Mouse (Mus musculus): ENCODE results near the gene Ppp1r14a. TPM values are rescaled to one million over a fixed set of nuclear protein-coding genes. Genes with fewer than 3 reads are reported as not detected.

Ppp1r14a gene
- polyA plus RNA-seq (2012; rRNA removed): 21.3 and 30.8 TPM in 2 replicates

- no peak for DNase-seq (ENCODE audit: low read depth)
Measured at GRCm38 (mm10) chr7:29288942-29289638, at the start of gene Ppp1r14a. Gene Ppp1r14a, plus strand, starts transcription at chr7:29289308.

DNA sequence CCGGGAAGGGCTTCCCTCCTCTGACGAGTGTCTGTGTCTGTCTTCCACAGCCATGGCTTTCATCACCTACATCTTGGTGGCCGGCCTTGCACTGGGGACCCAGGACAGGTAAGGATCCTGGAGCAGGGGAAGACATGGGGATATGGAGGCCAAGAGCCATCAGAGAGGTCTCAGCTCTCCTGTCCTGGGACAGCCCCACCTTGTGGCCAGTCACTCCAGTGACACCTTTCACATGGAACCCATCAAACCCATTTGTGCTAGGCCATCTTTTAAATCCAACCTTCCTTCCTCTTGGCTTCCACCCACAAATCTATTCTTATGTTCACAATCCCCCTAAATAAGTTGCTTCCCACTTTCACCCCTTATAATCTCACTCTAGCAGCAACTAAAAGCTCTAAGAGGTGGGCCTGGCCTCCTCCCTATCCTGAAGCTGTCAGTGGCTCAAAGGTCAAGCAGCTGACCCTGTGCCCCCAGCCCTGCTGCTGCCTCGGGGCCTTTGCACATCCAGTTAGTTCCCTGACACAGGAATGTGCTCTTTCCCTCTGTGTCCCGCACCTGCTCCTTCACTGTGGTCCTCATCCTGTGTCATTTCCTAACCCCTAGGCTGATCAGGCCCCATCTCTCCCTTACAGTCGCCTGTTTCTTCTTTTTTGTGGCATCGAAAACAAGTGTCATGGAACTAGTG lies 44.2 kb upstream of the Ppp1r14a start:
- DNase-seq (ENCODE audit: low read depth): no peak

DNA sequence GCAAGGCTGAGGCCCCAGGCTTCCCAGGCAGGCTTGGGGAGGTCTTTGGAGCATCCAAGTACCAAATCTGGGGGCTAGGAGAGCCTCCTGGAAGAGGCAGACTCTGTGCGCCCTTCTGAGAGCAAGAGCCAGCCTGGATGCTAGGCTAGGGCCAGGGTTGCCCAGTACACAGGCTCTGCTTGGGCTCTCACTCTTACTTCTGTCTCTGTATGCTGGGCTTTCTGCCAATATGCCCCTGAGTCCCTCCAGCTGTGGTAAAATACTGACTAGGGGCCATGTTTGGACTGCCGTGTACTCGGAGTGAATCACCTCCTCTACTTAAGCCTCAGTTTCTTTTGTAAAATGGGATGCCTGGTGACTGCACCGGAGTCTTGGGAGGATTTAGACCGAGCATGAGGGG lies 43.1 kb upstream of the Ppp1r14a start:
- no peak for DNase-seq (ENCODE audit: low read depth)

DNA sequence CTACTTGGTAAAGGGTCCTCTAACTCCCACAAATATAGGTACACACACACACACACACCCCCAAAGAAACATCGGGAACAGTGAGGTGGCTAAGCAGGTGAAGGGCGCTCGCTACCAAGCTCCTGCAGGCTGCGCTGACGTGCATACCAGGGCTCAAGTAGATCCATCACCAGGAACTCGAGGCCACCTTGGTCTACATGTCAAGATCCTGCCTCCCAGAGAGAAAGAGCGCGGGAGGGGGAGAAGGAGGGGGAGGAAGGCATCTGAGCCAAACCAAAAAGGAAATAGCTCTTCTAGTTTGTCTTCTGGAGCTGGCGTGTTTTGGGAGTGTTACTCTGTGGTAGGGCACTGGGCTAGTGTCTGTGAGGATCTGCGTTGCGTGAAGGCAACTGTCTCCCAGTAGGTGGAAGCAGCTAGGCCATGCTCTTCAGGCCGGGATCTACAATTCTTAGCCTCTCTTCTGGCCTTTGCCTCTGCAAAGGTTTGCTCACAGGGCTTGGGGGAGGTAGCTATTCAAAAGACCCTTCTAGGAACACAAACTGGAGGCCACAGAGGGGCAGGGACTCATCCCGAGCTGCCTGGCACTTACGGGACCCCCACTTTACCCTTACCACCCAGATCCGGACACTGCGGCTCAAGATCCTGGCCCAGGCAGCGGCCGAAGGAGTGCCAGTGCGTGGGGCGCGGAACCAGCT lies 42.3 kb upstream of the Ppp1r14a start:
- DNase-seq (ENCODE audit: low read depth): no peak

DNA sequence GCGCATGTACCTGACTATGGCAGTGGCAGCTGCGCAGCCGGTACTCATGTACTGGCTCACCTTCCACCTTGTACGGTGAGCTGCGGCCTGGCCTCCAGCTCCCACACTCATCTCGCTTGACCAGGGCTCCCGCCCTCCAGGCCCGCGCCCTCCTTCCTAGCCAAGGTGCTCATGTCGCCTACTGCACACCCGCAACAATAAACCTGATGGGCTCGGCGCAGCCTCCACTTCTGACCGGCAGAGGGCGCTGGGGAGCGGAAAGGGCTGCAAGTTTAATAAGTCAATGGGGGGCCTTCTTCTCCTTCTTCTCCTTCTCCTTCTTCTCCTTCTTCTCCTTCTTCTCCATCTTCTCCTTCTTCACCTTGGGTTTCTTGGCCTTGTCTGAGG lies 41.8 kb upstream of the Ppp1r14a start:
- DNase-seq (ENCODE audit: low read depth): no peak

DNA sequence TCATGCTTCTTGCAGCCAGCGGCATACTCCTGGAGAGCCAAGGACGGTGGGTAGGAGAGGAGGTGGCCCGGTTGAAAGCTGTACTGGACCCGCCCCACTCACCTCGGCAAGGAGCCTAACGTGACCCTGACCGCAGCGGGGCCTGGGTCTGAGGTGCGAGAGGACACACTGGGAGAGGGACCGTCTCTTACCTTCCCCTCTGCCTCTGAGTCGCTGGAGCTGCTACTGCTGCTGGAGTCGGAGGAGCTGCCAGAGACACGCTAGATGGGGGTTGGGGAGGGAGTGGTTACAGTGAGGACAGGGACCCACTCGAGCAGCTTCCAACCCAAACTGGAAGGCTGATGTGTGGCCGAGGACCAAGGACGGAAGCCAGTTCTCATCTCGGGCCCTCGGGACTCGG lies 41.4 kb upstream of the Ppp1r14a start:
- no peak for DNase-seq (ENCODE audit: low read depth)

- DNase-seq (ENCODE audit: low read depth): no peak
Measured at GRCm38 (mm10) chr7:29248261-29248841, 40.8 kb upstream of the Ppp1r14a start, which contains the start of gene 2200002D01Rik. Gene 2200002D01Rik, minus strand, starts transcription at chr7:29248466.

GRCm38 (mm10) chr7:29251166-29251565 lies 37.9 kb upstream of the Ppp1r14a start:
- no peak for DNase-seq (ENCODE audit: low read depth)

DNA sequence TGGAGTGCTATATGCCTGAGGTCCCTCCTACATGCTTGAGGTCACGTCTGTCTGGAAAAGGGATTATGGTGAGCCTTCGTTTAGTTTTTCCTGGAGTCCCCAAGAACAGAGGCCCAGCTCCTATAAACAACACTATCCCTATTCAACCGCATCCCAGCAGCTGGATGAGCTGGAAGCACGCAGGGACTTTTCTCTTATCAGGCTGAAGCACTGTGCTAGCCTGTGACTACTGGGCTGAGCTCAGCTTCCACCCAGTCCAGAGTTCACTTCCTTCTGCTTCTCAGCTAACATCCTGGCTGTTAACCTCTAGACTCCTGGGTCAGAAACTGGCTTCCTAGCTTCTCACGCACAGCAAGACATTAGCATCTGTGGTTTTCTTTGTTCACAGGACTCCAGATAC lies 35.3 kb upstream of the Ppp1r14a start:
- DNase-seq (ENCODE audit: low read depth): no peak

GRCm38 (mm10) chr7:29255875-29256274 lies 33.2 kb upstream of the Ppp1r14a start:
- no peak for DNase-seq (ENCODE audit: low read depth)

- no peak for DNase-seq (ENCODE audit: low read depth)
Measured at GRCm38 (mm10) chr7:29257368-29257767, 31.7 kb upstream of the Ppp1r14a start.

DNA sequence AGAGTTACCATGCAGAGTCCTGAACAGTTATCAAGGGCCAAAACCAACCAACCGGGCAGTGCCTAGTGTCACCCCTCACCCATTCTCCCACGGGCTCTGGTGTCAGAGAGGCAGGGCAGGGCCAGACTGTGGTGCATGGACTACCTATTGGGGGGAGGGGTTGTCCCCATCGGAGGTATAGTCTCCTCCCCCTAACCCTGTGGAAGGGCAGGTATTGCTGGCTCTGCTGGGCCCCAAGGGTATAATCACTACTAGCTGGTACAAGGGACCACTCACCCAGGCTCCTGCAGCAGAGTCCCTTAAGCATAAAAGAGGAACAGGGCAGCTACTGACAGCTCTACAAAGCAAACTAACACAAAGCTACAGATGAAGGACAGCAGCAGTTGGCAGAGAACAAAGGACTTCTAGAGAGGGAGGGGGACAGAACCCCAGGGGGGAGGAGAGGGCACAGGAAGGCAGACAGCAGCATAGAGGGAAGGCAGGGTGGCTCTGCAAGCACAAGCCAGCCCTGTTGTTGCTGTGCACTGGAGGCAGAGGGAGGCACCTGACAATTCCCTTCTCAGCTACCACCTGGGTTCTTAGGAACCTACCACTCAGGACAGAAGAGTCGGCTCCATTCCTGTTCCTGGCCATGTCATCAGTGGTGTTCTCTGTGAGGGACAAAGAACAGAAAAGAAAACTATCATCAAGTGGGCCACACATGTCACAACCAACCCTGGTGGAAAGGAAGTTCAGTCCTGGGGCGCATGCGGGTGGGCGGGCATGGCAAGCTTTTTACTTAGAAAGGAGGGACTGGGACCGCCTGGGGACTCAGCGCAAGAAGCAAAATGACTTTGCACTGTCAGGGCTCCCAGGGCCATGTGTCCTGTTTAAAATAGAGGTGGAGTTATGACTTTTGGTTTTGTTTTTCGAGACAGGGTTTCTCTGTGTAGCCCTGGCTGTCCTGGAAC lies 29.1 kb upstream of the Ppp1r14a start:
- no peak for DNase-seq (ENCODE audit: low read depth)

- DNase-seq (ENCODE audit: low read depth): no peak
Measured at GRCm38 (mm10) chr7:29262151-29262550, 27.0 kb upstream of the Ppp1r14a start.

- no peak for DNase-seq (ENCODE audit: low read depth)
Measured at GRCm38 (mm10) chr7:29263831-29264230, 25.3 kb upstream of the Ppp1r14a start.

DNA sequence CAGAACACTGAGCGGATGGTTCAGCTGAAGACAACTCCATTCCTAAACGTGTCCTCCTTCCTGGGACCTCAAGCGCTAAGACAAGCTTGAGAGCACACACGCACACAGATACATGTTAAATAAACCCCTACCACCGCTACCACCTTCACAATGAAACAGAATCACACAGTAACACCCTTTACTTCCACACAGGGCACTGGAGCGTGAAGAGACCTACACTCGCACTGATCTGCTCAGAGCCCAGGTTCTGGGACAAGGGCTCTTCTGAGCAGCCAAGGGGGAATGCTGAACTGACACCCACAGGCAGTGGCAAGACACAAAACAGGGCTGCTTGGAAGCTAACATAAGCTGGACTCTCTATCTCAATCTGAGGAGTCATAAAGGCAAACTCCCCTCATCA lies 23.5 kb upstream of the Ppp1r14a start:
- no peak for DNase-seq (ENCODE audit: low read depth)

DNA sequence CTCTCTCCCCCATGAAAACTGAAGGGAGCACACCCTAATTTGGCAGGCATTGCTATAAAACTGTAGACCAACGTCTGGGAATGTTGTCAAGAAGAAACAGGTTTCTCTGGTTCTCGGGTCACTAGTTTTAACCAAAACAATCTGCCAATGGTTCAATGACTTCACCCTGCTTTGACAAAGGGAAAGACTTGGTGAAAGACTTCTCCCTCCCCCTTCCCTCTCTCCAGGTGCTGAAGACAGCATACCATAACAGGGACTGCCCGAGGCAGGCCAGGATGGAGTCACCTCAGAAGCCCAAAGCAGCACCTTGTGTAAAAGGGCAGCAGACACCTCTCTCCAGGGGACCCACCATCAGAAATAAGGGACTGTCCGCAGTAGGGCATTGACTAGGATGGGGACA lies 22.2 kb upstream of the Ppp1r14a start:
- DNase-seq (ENCODE audit: low read depth): peak; percentile 95

GRCm38 (mm10) chr7:29270445-29270844 lies 18.7 kb upstream of the Ppp1r14a start:
- no peak for DNase-seq (ENCODE audit: low read depth)

DNA sequence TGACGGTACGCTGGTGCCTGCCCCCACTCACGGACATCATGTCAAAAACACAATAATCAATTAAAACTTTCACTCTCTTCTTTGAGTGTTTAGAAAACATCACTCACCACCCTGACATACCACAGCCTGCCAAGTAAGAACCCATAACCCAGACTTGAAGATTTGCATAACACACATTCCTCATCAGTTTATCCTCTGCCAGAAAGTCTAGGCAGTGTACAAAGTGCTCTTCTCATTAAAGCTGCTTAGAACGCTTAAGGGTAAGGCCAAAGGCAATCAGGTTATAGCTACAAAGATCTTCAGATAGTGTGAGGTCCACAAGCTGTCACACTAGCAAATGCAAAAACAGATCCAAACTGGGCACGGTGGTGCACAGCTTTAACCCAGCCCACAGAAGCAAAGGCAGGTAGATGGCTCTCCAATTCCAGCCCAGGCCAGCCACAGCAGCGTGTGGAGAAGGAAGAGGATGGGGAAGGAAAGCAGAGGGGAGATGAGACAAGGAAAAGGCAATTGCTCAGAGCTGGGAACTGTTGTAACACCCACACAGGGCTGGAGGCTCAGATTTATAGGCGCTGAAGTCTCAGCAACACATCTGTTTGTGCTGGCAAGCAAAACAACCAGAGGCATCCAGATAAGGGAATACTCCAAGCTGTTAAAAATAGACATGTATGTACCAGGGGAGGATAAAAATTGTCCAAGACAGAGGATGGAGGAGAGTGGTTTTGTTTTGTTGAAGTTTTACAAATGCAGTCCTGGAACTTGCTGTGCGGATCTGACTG lies 17.2 kb upstream of the Ppp1r14a start:
- DNase-seq (ENCODE audit: low read depth): no peak

DNA sequence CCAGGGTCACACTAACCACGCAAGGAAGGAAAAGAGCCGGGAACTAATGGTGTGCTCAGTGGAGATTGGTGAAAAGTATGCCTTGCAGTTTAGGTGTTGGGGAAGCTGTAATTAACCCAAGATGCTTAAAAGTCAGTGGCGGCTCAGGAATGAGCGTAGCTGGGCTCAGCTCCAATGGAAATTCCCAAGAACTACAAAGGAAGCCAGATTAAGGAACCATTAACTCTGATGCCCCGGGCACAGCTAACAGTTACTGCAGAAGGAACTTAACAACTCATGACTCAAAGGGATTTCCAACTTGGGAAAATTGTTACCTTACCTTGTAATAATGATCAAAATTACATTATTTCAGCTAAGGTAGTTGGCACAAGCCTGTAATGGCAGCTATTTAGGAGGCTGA lies 12.4 kb upstream of the Ppp1r14a start:
- DNase-seq (ENCODE audit: low read depth): no peak

DNA sequence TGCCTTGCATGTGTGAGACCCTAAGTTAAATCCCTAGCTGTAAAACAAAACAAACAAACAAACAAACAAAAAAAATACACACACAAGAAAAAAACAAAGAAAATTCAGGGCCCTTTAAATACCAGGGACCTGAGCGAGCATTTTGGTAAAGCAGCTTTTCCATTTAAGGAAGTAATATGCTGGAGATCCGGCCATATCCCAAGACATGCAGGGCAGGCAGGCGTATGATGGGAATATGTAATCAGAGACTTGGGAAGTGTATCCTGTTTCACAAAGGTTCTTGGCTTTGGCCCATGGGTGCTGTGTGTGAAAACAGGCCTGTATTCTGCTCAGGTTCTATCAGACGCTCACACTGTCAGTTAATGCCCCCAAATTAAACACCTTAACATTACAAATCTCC lies 11.6 kb upstream of the Ppp1r14a start:
- DNase-seq (ENCODE audit: low read depth): no peak

DNA sequence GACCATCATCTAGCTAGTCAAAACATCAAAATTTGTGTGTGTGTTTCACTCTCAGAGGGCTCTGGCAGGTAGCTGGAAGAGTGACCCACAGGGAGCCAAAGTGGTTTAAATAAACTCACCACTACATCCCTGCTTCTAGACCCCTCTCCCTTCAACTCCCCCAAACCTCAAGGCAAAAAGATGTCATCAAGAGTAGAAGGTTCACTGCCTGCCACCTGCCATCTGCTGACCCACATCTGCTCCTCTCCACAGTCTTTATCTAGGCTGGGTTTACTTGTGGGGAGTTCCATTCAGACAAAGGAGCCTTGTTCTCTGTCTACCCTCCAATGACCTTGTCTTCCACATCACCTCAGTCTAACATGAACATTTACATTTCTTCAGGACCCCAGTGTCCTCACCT lies 9.8 kb upstream of the Ppp1r14a start:
- DNase-seq (ENCODE audit: low read depth): no peak

Data from gonadal fat pad, adult 2 months (tissue).